Mouse (Mus musculus) forebrain, postnatal 0 days (tissue): ENCODE data around the gene Depdc1b. TPM values are rescaled to one million over a fixed set of nuclear protein-coding genes. Genes with fewer than 3 reads are reported as not detected.

ENCODE experiments used
- ATAC-seq: fragments of 200-750 bp; cut with Nextera tagmentation; 2 replicates; pipeline ENCODE4 v1.8.0; 2017; ENCODE audit warnings: mild to moderate bottlenecking, moderate library complexity
- DNase-seq: peaks from one replicate; pipeline ENCODE4 v3.0.0-alpha.2; 2015
- H3K27ac ChIP-seq: fragments of 300-500 bp; sonication (generic); 2 replicates; pipeline ENCODE4 v1.5.1; 2014; ENCODE audit warnings: low read depth, mild to moderate bottlenecking, antibody characterized with exemption, low read length, moderate library complexity, mixed read lengths
- H3K27me3 ChIP-seq: fragments of 300-500 bp; sonication (generic); 2 replicates; pipeline ENCODE4 v1.6.1; 2014; ENCODE audit warnings: mild to moderate bottlenecking, low read length, mixed read lengths; ENCODE audit not compliant: insufficient read depth
- H3K36me3 ChIP-seq: fragments of 300-500 bp; sonication (generic); 2 replicates; pipeline ENCODE4 v1.6.1; 2014; ENCODE audit warnings: mild to moderate bottlenecking, moderate library complexity; ENCODE audit not compliant: insufficient read depth
- H3K4me1 ChIP-seq: fragments of 300-500 bp; sonication (generic); 2 replicates; pipeline ENCODE4 v1.6.1; 2014; ENCODE audit warnings: antibody characterized with exemption; ENCODE audit not compliant: insufficient read depth
- H3K4me2 ChIP-seq: fragments of 300-500 bp; sonication (generic); 2 replicates; pipeline ENCODE4 v1.6.1; 2014; ENCODE audit warnings: low read depth, mild to moderate bottlenecking, moderate library complexity
- H3K4me3 ChIP-seq: fragments of 300-500 bp; sonication (generic); 2 replicates; pipeline ENCODE4 v1.5.1; 2014; ENCODE audit warnings: low read depth, low read length, mixed read lengths
- H3K9ac ChIP-seq: fragments of 300-500 bp; sonication (generic); 2 replicates; pipeline ENCODE4 v1.6.1; 2014; ENCODE audit warnings: mild to moderate bottlenecking
- H3K9me3 ChIP-seq: fragments of 300-500 bp; sonication (generic); 2 replicates; pipeline ENCODE4 v1.6.1; 2016; ENCODE audit warnings: low read length
- CTCF ChIP-seq: sonication (generic); IDR thresholded peaks from 2 replicates; pipeline ENCODE4 v1.5.1; 2016; ENCODE audit warnings: antibody characterized with exemption, control low read depth, low read depth
- WGBS: fragments of 180-500 bp; shearing (Covaris S2); extraction: QIAGEN DNeasy Blood & Tissue Kit; methylation state at CpG from one replicate; pipeline ENCODE4 v1.1.7; 2014; 5-methylcytosine and 5-hydroxymethylcytosine counted together
- polyA plus RNA-seq: library from polyadenylated mRNA; unstranded; fragments of >200 nt; fragmentation: Nextera tagmentation; extraction: Ambion mirVana; gene quantifications from 2 replicates; pipeline ENCODE4 v1.2.1, GENCODE M21; 2015
- total RNA-seq: library from RNA; depleted of rRNA; stranded (reverse); fragments of >200 nt; gene quantifications from 2 replicates; pipeline ENCODE4 v1.2.3, GENCODE M21; 2014

The Depdc1b gene
- total and polyA plus RNA-seq, 2 experiments from 2014 or later: 0.51 to 1.8 TPM

- Histone ChIP-seq H3K4me1 (no peaks in the 10 kb centered on the region), H3K9me3 (no peaks in the 10 kb centered on the region), H3K4me2 (no peak overlapping the region), H3K4me3 (no peak overlapping the region), H3K27me3 (no peaks in the 10 kb centered on the region), H3K9ac (no peak overlapping the region), H3K27ac (no peak overlapping the region), H3K36me3 (no peaks in the 10 kb centered on the region)
- DNase-seq (no peak), ATAC-seq (no peak)
- no peak for TF ChIP-seq CTCF
- 85% methylated on average over 2 of the region's 2 CpGs for WGBS
Observed at GRCm38 (mm10) chr13:108415464-108415863, 99.3 kb downstream of the Depdc1b start.

DNA sequence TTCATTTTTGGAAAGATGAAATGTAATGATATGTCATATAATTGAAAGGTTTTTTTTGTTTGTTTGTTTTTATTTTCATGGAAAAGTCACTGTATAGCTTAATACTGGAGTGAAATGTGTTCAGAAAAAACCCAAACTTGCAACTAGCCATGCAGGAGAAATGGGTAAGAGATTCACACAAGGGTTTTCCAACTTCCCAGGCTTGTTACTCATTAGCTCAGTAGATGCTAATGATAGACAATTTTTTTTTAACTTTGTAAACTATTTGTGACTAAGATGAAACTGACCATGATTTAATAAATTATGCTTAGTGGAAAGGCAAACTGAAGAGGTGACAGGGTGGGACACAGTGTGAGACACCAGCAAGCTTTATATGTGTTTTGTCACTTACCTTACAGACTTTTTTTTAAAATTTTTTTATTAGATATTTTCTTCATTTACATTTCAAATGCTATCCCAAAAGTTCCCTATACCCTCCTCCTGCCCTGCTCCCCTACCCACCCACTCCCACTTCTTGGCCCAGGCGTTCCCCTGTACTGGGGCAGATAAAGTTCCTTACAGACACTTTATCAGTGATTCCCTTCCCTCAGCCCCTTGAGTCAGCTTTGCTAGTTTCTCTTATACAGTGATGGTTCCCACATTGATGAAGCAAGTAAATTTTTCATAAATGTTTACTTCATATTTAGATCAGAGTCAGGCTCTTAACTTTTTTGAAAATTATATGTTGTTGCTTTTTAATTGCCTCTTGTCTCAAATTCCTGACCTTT is 102.8 kb downstream of the Depdc1b start:
- 94% methylated on average over 1 of the region's 1 CpGs for WGBS
- no peak for ATAC-seq
- no peaks in the 10 kb centered on the region for H3K9me3 ChIP-seq
- H3K27ac ChIP-seq: no peak overlapping the region
- no peak overlapping the region for H3K9ac ChIP-seq
- H3K4me3 ChIP-seq: no peak overlapping the region
- no peak for TF ChIP-seq CTCF
- DNase-seq: no peak
- no peaks in the 10 kb centered on the region for H3K36me3 ChIP-seq
- no peaks in the 10 kb centered on the region for H3K4me1 ChIP-seq
- H3K27me3 ChIP-seq: no peaks in the 10 kb centered on the region
- no peak overlapping the region for H3K4me2 ChIP-seq

DNA sequence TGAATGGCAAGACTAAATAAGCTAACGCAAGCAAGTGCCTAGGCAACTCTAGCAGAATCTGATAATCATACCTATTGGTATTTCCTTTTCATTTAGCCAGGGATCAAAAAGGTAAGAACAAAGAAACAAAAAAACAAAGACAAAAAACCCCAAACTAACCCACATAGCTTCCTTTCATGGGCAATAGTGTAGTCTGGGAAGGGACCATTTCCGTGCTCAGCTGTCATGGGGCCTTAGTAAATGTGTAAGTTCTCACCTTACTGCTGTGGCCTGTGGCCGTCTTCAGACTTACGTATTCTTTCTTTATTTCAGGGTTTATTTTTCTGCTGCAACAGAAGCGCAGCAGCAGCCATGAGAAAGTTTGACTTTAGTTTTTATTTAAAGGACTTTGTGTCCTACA is 110.2 kb downstream of the Depdc1b start:
- no peak for DNase-seq
- no peak overlapping the region for H3K9ac ChIP-seq
- no peak for ATAC-seq
- no peak overlapping the region for H3K27ac ChIP-seq
- H3K27me3 ChIP-seq: no peaks in the 10 kb centered on the region
- no peak for TF ChIP-seq CTCF
- no peaks in the 10 kb centered on the region for H3K4me1 ChIP-seq
- no peaks in the 10 kb centered on the region for H3K9me3 ChIP-seq
- H3K4me2 ChIP-seq: no peak overlapping the region
- no peaks in the 10 kb centered on the region for H3K36me3 ChIP-seq
- H3K4me3 ChIP-seq: no peak overlapping the region
- 56% methylated on average over 5 of the region's 5 CpGs for WGBS

- TF ChIP-seq CTCF: no peak
- Histone ChIP-seq H3K27me3 (no peaks in the 10 kb centered on the region), H3K9me3 (no peaks in the 10 kb centered on the region), H3K4me2 (no peak overlapping the region), H3K36me3 (no peaks in the 10 kb centered on the region), H3K9ac (no peak overlapping the region), H3K4me1 (no peaks in the 10 kb centered on the region), H3K27ac (no peak overlapping the region), H3K4me3 (no peak overlapping the region)
- ATAC-seq (no peak), DNase-seq (no peak)
- 78% methylated on average over 6 of the region's 6 CpGs for WGBS
Observed at GRCm38 (mm10) chr13:108428809-108429208, 112.7 kb downstream of the Depdc1b start.

- H3K4me2 ChIP-seq: no peak overlapping the region
- 74% methylated on average over 2 of the region's 2 CpGs for WGBS
- H3K9ac ChIP-seq: no peak overlapping the region
- H3K4me3 ChIP-seq: no peak overlapping the region
- TF ChIP-seq CTCF: no peak
- no peaks in the 10 kb centered on the region for H3K27me3 ChIP-seq
- H3K27ac ChIP-seq: no peak overlapping the region
- no peaks in the 10 kb centered on the region for H3K9me3 ChIP-seq
- DNase-seq (no peak), ATAC-seq (no peak)
- H3K4me1 ChIP-seq: no peaks in the 10 kb centered on the region
- H3K36me3 ChIP-seq: no peaks in the 10 kb centered on the region
Observed at GRCm38 (mm10) chr13:108429623-108430022, 113.5 kb downstream of the Depdc1b start.

GRCm38 (mm10) chr13:108431776-108432175 is 115.6 kb downstream of the Depdc1b start:
- Histone ChIP-seq H3K36me3 (no peaks in the 10 kb centered on the region), H3K27ac (no peak overlapping the region), H3K4me2 (no peak overlapping the region), H3K4me1 (no peaks in the 10 kb centered on the region), H3K9ac (no peak overlapping the region), H3K9me3 (no peaks in the 10 kb centered on the region), H3K4me3 (no peak overlapping the region), H3K27me3 (no peaks in the 10 kb centered on the region)
- no peak for TF ChIP-seq CTCF
- no peak for ATAC-seq
- DNase-seq: no peak
- WGBS: 92% methylated on average over 3 of the region's 3 CpGs

DNA sequence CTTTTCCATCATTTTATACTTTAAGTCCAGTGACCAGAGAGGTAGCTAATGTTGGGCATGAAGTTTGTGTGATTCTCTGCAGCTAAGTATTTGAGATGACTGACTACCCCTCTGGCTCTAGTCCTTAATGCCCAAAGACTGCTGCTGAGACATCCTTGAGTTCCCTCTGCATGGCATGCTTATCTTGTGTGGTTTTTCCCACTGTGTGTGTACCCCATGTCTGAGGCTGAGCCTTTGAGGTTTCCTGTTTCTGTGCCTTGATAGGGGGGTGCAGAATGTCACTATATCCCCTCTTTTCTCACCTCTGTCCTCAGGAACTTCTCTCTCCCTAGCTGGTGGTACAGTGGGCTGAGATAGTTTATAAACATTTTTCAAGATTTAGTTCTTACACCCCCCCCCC is 119.6 kb downstream of the Depdc1b start:
- no peak overlapping the region for H3K27ac ChIP-seq
- H3K4me1 ChIP-seq: no peaks in the 10 kb centered on the region
- TF ChIP-seq CTCF: no peak
- H3K36me3 ChIP-seq: no peaks in the 10 kb centered on the region
- H3K4me2 ChIP-seq: no peak overlapping the region
- H3K4me3 ChIP-seq: no peak overlapping the region
- H3K9me3 ChIP-seq: no peaks in the 10 kb centered on the region
- no peak overlapping the region for H3K9ac ChIP-seq
- DNase-seq (no peak), ATAC-seq (no peak)
- H3K27me3 ChIP-seq: no peaks in the 10 kb centered on the region

DNA sequence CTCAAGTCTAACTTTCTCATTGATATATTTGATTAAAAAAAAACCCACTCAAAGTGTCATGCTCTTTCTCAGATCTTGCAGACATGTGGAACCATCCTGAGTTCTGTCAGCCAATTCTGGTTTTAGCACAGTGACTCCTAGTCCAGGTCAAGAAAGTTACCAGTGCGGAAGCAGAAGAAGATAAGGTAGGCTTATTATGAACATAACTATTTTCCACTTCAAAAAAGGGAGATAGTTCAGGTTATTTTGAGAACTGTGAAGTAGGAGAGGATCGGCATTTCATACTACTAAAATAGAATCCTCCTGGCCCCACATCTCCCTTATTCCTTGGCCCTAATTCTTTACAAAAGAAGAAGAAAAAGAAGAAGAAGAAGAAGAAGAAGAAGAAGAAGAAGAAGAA is 121.3 kb downstream of the Depdc1b start:
- no peaks in the 10 kb centered on the region for H3K36me3 ChIP-seq
- ATAC-seq (no peak), DNase-seq (no peak)
- H3K4me3 ChIP-seq: no peak overlapping the region
- no peaks in the 10 kb centered on the region for H3K4me1 ChIP-seq
- TF ChIP-seq CTCF: no peak
- H3K27me3 ChIP-seq: no peaks in the 10 kb centered on the region
- H3K9ac ChIP-seq: no peak overlapping the region
- H3K9me3 ChIP-seq: no peaks in the 10 kb centered on the region
- no peak overlapping the region for H3K27ac ChIP-seq
- H3K4me2 ChIP-seq: no peak overlapping the region
- WGBS: 95% methylated on average over 2 of the region's 2 CpGs
